Mouse (Mus musculus): ENCODE measurements around the gene H2-Ke6.
"Not testable (repeated sequence)": the region's sequence is repeated elsewhere in the genome, so short reads cannot be mapped to it uniquely, and the experiment has no call there.

Gene H2-Ke6

GRCm38 (mm10) chr17:33998697-33999096, 29.2 kb downstream of the H2-Ke6 start:
- not testable (repeated sequence) for DNase-seq (ENCODE audit: low read depth, low spot score)

DNA sequence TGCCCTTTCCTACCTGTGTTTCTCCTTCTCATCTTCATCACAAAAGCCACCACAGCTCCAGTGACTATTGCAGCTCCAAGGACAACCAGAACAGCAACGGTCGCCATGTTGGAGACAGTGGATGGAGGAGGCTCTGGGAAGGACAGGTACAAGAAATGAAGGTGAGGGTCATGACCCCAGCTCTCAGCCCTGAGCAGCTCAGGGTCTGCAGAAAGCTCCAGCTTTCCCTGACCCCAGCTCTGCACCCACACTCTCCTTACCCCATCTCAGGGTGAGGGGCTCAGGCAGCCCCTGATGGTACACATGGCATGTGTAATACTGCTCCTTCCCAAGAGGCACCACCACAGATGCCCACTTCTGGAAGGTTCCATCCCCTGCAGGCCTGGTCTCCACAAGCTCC, 30.8 kb downstream of the H2-Ke6 start:
- not testable (repeated sequence) for DNase-seq (ENCODE audit: low read depth, low spot score)

GRCm38 (mm10) chr17:33995651-33996050, 32.2 kb downstream of the H2-Ke6 start:
- DNase-seq (ENCODE audit: low read depth, low spot score) = no peak

DNA sequence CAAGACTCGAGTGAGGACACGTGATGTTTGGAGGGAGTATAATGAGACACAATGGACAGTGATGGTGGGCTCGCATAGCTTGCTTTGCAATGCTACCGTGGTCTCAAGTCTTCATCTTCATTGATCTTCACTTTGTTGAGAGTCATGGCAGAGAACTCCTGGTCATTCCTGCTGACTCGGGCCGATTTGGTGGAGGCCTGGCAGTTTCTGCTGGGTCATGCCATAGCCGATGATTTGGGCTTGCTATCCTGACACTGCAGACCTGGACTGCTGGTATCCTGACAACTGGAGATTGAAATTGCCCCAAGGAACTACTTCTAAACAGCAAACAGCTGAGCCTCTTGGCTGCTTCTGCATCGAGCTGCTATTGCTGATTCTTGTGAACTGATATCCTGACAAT, 32.9 kb downstream of the H2-Ke6 start:
- DNase-seq (ENCODE audit: low read depth, low spot score) = no peak

- DNase-seq (ENCODE audit: low read depth, low spot score) = peak; percentile 71
These were observed 35.8 kb downstream of the H2-Ke6 start for GRCm38 (mm10) chr17:33991788-33992664.

GRCm38 (mm10) chr17:33982136-33982535, 45.7 kb downstream of the H2-Ke6 start:
- DNase-seq (ENCODE audit: low read depth, low spot score) = peak; percentile 45

GRCm38 (mm10) chr17:33981192-33981909, 46.5 kb downstream of the H2-Ke6 start:
- peak; percentile 88 for DNase-seq (ENCODE audit: low read depth, low spot score)

DNA sequence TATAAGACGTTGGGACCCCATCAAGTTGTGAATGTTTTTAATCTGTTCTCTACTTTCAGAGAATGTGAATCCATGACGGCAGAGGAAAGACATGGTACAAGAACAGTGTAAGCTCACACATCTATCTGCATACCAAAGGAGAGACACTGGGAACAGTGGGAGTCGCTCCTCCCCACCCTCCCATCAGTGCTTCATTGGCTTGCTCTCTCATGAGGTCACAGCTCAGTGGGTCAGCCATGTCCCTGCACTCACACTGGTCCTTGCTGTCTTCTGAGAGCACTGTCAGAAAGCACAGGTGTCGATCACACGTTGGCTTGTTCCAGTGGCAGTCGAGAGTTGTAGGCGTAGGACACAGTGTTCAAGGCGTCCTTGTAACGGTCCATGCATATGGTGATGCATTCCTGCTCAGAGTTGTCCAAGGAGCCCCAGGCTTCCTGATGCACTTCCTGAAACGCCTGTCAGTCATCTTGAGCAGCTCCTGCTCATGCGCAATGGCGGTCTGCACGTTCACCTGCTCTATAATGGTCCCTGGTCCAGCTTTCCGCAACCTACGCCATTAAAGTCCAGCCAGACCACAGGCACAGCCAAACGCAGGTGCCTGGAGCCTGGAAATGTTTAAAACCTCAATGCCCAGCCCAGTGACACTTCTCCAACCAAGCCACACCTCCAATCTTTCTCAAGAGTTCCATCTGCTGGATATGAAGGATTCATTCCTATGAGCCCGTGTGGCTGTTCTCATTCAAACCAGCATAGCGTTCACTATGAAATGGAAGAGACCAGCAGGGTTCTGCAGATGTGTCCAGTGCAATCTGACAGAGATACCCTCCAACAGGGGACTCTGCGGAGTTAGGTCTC, 47.5 kb downstream of the H2-Ke6 start:
- no peak for DNase-seq (ENCODE audit: low read depth, low spot score)

GRCm38 (mm10) chr17:33979512-33980050, 48.3 kb downstream of the H2-Ke6 start:
- no peak for DNase-seq (ENCODE audit: low read depth, low spot score)

DNA sequence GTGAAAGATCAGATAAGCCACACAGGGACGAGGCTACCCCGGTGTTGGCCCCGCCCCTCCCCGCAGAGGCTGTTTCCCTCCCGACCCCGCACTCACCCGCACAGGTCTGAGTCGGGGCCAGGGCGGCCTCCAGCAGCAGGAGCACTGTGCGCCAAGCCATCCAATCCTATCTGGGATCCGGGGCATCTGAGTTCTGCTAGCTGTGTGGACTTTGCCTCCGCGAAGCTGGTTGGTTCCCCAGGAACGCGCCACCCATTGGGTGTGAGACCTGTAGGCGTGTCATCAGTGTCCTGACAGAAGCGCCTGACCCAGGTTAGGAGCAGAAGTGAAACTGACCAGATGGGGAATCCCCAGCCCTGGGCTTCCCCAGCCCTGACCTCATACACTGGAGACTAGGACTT, 49.2 kb downstream of the H2-Ke6 start:
- DNase-seq (ENCODE audit: low read depth, low spot score) = peak; percentile 63

DNA sequence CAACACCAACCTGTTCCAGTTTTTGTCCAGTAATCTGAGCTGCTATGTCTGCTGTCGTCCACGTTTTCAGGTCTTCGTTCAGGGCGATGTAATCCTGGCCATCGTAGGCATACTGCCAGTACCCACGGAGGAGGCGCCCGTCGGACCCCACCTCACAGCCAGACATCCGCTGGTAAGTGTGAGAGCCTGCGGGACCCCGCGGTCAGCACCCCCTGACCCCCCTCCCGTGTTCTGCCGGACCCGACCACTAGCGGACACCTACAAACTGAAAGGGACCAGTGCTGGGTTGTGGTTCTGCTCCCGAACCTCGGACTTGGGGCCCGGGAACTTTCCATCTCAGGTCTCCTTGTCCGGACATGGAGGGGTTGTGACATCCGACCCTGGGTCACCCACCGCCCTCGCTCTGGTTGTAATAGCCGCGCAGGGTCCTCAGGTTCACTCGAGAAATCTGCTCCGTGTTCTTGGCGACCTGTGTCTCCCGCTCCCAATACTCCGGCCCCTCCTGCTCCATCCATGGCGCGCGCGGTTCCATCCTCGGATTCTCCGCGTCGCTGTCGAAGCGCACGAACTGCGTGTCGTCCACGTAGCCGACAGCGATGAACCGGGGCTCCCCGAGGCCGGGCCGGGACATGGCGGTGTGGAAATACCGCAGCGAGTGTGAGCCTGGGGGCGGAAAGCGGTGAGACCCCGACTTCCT, 49.9 kb downstream of the H2-Ke6 start:
- no peak for DNase-seq (ENCODE audit: low read depth, low spot score)
